Mouse (Mus musculus): ENCODE measurements at regions not wholly inside any gene's neighbourhood (a gene's known extent, or its start where the extent isn't known, plus 50 kb on each side); places are given as distances from the start of the nearest gene placed in this dataset.

DNA sequence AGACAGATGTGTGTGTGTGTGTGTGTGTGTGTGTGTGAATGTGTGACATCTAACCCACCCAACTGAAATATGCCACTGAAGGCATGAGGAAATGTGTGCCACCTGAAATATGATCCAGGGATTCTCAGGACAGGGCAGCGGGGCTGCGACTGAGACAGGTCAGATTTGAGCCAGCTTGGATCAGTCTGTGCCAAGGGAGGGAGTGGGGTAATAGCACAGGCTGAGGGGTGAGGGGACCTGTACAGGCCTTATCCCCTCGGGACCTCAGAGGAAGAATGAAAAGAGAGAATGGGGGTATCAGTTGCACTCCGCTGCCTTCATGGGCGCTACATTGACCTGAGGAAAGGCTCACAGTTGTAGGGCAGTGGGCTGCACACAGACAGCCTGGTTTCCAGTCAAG, 270.2 kb downstream of the Kdm4c start:
- no peak for TF ChIP-seq CHD1 (IDR thresholded peaks at IDR 0.05; ENCODE audit: low read depth, low read length)
- TF ChIP-seq USF1 (IDR thresholded peaks at IDR 0.05; ENCODE audit: low read depth, low read length), result no peak
- TF ChIP-seq CTCF (conservative IDR thresholded peaks at IDR 0.05 in 1 of 2, IDR thresholded peaks at IDR 0.05 in 1 of 2; ENCODE audit: low read depth in 2 of 2, low read length in 2 of 2), result no peak
- TF ChIP-seq MAFK (IDR thresholded peaks at IDR 0.05; ENCODE audit: insufficient replicate concordance, low read length), result no peak
- no peak for TF ChIP-seq ETS1 (conservative IDR thresholded peaks at IDR 0.05; ENCODE audit: low read depth, low read length)
- no peak for TF ChIP-seq ZC3H11A (IDR thresholded peaks at IDR 0.05; ENCODE audit: low read depth, low read length)
- no peak for TF ChIP-seq POLR2A (IDR thresholded peaks at IDR 0.05; ENCODE audit: low read depth, low read length)
- no peak for TF ChIP-seq MYC (IDR thresholded peaks at IDR 0.05; ENCODE audit: low read depth, low read length)
- no peak for TF ChIP-seq PAX5 (IDR thresholded peaks at IDR 0.05; ENCODE audit: low read length)
- no peak for TF ChIP-seq EP300 (IDR thresholded peaks at IDR 0.05; ENCODE audit: low read length)
- no peak for TF ChIP-seq E2F4 (IDR thresholded peaks at IDR 0.05; ENCODE audit: insufficient replicate concordance, low read depth, low read length)
- no peak for TF ChIP-seq NELFE (IDR thresholded peaks at IDR 0.05; ENCODE audit: low read depth, low read length)
- no peak for TF ChIP-seq TCF12 (IDR thresholded peaks at IDR 0.05; ENCODE audit: low read depth, low read length)
- no peak for TF ChIP-seq SIN3A (IDR thresholded peaks at IDR 0.05; ENCODE audit: low read length)

Measured in CH12.LX (cell line).